Mouse (Mus musculus) olfactory bulb, adult 2 months (tissue): ENCODE results near the gene Nectin4. TPM values are rescaled to one million over a fixed set of nuclear protein-coding genes. Genes with fewer than 3 reads are reported as not detected.
A peak's percentile ranks its signal among the peaks of the same experiment; 100 is the strongest.

Source experiments
- H3K27ac ChIP-seq: fragments of 200-500 bp; 2 replicates; pipeline ENCODE4 v1.5.1; 2012; ENCODE audit warnings: low read depth, low read length; ENCODE audit not compliant: insufficient read depth
- H3K4me1 ChIP-seq: fragments of 200-500 bp; 2 replicates; pipeline ENCODE4 v1.6.1; 2012; ENCODE audit warnings: low read length; ENCODE audit not compliant: control insufficient read depth, insufficient read depth
- H3K4me3 ChIP-seq: fragments of 200-500 bp; 2 replicates; pipeline ENCODE4 v1.5.1; 2012; ENCODE audit warnings: mild to moderate bottlenecking, low read depth, low read length, moderate library complexity; ENCODE audit not compliant: insufficient read depth
- CTCF ChIP-seq: fragments of 200-500 bp; IDR thresholded peaks from 2 replicates; pipeline ENCODE4 v1.5.1; 2012; ENCODE audit warnings: low read depth, mild to moderate bottlenecking, low read length, moderate library complexity; ENCODE audit not compliant: insufficient read depth
- POLR2A ChIP-seq: fragments of 200-500 bp; IDR thresholded peaks from 2 replicates; pipeline ENCODE4 v1.6.1; 2012; ENCODE audit warnings: mild to moderate bottlenecking, low read depth, low read length, moderate library complexity; ENCODE audit not compliant: insufficient read depth
- WGBS: fragments of 180-500 bp; shearing (Covaris S2); methylation state at CpG from one replicate; pipeline ENCODE4 v1.1.7; 2018; 5-methylcytosine and 5-hydroxymethylcytosine counted together
- polyA plus RNA-seq: library from polyadenylated mRNA; stranded (reverse); fragments of >200 nt; gene quantifications from 2 replicates; pipeline ENCODE4 v1.2.4, GENCODE M21; 2012; ENCODE audit warnings: low replicate concordance; ENCODE audit not compliant: missing spikeins, insufficient read depth, insufficient read length

The Nectin4 gene
- polyA plus RNA-seq, 1 experiment: not detected

DNA sequence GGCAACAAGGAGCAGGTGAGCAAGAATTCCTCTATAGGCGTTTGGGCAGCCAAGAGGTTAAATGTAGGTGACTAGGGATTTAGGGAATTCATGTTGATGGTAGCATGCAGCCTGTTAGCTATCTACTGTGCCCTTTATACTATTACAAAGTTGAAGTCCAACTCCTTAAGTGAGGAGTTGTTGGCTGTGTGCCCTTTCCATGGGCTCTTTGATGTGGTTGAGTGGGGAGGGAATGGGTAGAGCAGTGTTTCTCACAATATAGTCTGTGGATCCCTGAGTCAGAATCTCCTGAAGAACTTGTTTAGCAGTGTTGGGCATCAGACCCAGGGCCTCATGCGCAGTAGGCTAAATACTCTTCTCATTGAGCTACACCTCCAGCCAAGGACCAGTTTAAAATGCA, 13.1 kb upstream of the Nectin4 start:
- Histone ChIP-seq H3K4me3 (no peak overlapping the region), H3K4me1 (peaks cover 7% of the 10 kb centered on the region), H3K27ac (no peak overlapping the region)
- WGBS: 80% methylated on average over 2 of the region's 2 CpGs
- TF ChIP-seq CTCF (no peak), POLR2A (no peak)

DNA sequence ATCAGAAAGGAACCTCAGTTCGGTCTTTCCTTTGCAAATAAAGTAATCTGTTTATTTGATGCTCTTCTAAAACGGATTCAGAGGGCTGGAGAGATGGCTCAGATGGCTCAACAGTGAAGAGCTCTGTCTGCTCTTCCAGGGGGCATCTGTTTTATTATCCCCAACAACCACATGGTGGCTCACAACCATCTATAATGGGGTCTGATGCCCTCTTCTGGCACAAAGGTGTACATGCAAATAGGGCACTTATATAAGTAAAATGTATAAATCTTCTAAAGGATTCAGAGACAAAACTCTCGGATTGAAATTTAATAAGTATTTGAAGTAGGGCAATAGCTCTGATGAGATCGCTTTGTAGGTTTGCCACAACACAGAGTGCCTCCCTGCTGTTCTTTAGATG, 11.5 kb upstream of the Nectin4 start:
- no peak for TF ChIP-seq POLR2A
- TF ChIP-seq CTCF: no peak
- H3K27ac ChIP-seq: no peak overlapping the region
- 62% methylated on average over 4 of the region's 4 CpGs for WGBS

DNA sequence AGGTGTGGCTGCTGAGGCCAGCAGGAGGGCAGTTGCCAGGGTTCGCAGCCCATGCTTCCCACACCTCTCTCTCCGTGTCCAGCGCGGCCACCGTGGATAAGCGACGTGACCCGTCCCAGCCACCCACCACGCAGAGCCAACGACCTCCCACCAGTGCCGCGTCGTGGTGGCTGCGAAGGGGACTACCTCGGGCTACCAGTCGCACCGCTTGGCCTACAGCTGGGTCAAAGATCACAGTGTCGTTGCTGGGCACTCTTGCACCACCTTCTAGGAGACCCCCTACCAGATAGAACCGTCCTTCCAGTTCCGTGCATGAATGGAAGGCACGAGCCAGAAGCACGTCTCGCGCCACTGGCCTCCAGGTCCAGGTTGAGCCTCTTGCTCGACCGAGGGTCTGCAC, 9.6 kb upstream of the Nectin4 start:
- peak overlapping the region; percentile 88 for H3K27ac ChIP-seq
- H3K4me3 ChIP-seq: peak overlapping the region; percentile 70
- H3K4me1 ChIP-seq: peaks cover 8% of the 10 kb centered on the region
- 5% methylated on average over 26 of the region's 26 CpGs for WGBS
- TF ChIP-seq POLR2A (no peak), CTCF (no peak)

More for the DNA sequence above, 11.5 kb upstream of the Nectin4 start:
- H3K4me3 ChIP-seq: no peak overlapping the region
- H3K4me1 ChIP-seq: peaks cover 8% of the 10 kb centered on the region

DNA sequence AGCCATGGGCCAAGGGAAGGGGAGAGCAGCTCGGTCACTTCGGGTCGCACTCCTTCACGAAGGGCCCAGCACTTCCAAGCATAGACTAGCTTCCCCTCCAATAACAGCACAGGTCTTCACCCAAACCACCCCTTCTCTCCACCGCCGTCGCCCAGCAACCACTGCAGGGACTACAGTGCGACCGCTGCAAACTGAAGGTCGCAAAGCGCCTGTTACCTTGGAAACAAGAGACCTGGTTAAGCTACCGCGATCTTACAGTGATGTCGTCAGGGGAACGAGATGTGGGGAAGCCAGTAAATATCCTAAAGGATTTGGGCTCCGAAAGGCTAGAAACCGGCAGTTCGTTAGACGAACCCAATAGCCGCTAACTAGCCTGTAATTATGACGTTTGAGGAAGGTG, 9.2 kb upstream of the Nectin4 start, which contains the start of gene Klhdc9:
Gene Klhdc9, minus strand, starts transcription at position 143 of the 400 bp plus-strand sequence.
- peak within 1 kb of the TSS; percentile 70 for H3K4me3 ChIP-seq
- peaks cover 8% of the 10 kb centered on the region for H3K4me1 ChIP-seq
- WGBS: 1% methylated on average over 21 of the region's 21 CpGs
- H3K27ac ChIP-seq: peak within 1 kb of the TSS; percentile 96
- TF ChIP-seq CTCF: no peak
- TF ChIP-seq POLR2A: peak; percentile 50

DNA sequence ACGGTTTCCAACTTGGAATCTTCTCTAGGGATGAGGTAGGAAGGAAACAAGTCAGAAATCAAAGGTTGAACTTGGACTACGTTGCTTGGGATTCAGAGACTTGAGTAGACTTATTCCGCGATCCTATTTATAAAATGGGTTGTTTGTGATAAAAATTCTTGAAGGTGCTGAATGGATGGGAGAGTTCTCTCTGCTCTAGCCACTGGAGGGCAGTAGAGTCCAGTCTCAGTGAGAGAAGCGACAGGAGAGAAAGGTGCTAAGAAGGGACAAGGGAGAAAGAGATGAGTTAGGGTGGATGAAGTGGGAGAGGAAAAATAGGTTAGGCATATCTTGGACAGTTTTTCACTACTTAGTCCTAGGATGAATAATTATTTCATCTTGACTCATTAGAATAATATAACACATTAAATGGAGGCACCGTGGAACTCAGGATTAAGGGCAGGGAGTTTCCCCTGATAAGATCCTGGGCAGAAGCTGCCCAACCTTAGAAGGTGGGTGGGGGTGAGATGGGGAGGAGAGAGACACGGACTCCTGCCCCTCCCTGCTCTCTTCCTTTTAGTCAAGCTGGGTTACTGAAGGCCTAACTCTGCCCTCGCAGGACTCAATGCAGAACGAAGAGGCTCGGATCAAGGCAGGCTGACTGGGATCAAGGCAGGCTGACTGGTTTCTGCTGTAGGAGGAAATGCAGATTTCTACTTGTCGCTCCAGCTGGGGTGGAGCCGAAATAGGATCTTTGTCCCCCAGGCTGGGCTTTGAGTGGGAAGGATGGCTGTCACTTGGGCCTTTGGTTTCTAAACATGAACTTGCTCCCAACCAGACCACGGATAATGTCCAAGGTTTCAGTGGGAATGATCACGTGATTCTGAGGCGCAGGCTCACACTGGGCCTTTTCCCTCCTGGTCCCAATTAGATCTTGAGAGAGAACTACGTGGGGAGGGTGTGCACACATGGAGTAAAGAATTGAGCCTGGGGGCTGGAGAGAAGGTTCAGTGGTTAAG, 8.5 kb upstream of the Nectin4 start:
- WGBS: 23% methylated on average over 16 of the region's 16 CpGs
- Histone ChIP-seq H3K4me1 (peaks cover 8% of the 10 kb centered on the region), H3K4me3 (peak overlapping the region; percentile 70), H3K27ac (peak overlapping the region; percentile 96)
- TF ChIP-seq CTCF (no peak), POLR2A (no peak)

DNA sequence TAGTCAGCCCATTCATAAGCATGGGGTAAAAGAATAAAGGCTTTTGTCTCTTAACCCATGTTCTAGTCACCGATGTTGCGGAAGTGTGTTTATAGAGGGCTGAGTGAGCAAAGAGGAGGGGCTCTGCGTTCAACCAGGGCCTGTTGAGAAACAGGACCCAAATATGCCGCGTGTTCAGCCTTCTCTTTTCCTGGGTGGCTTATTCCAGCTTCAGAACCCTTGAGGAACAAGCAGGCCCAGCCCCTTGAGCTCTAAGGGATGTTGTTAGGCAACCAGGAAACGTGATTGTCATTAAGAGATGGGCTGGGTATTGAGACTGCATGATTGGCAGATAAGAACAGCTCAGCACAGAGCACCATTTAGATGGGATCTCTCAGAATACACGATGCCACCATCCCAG, 4.0 kb upstream of the Nectin4 start:
- Histone ChIP-seq H3K4me3 (no peak overlapping the region), H3K4me1 (peaks cover 6% of the 10 kb centered on the region), H3K27ac (no peak overlapping the region)
- WGBS: 49% methylated on average over 7 of the region's 7 CpGs
- TF ChIP-seq CTCF (no peak), POLR2A (no peak)

DNA sequence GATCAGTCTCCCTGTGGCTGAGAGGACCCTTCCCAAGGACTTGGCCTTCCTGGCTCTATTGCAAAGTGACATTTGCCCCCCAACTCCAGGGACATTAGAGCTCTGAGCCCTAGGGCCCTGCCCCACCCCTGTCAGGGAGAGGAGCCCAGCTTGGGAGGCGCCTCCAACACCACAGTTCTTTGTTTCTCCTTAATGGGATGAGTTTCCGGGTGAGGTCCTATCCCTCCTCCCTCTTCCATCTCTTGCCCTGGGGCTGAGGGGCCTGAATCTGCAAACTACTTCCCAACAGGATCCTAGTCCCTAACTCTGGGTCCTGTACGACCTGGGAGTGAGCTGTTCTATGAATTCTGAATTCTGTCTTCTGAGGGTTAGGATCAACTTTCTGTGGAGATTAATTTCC, 3.0 kb downstream of the Nectin4 start:
- Histone ChIP-seq H3K27ac (no peak overlapping the region), H3K4me1 (peaks cover 3% of the 10 kb centered on the region), H3K4me3 (no peak overlapping the region)
- 76% methylated on average over 3 of the region's 3 CpGs for WGBS
- TF ChIP-seq POLR2A (no peak), CTCF (no peak)

DNA sequence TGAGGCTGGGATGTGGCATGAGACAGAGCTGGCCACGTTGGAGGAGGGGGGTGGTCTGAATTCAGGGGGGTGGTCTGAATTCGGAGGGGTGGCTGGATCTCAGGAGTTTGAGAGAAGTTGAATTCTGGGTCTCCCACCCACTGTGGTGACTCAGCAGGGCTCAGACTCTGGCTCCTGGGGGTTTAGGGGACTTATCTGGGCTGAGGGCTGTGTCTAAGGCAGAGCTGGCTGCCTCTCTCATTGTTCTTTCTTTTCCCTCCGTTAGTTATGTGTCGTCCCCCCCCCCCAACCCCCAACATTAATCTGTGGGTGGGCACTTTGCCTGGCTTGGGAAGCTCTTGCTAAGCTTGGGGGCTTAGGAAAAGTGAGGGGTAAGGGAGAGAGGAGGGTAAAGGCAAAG, 4.0 kb downstream of the Nectin4 start:
- H3K4me1 ChIP-seq: peaks cover 3% of the 10 kb centered on the region
- no peak overlapping the region for H3K27ac ChIP-seq
- TF ChIP-seq CTCF (no peak), POLR2A (no peak)
- H3K4me3 ChIP-seq: no peak overlapping the region
- 3% methylated on average over 4 of the region's 4 CpGs for WGBS

DNA sequence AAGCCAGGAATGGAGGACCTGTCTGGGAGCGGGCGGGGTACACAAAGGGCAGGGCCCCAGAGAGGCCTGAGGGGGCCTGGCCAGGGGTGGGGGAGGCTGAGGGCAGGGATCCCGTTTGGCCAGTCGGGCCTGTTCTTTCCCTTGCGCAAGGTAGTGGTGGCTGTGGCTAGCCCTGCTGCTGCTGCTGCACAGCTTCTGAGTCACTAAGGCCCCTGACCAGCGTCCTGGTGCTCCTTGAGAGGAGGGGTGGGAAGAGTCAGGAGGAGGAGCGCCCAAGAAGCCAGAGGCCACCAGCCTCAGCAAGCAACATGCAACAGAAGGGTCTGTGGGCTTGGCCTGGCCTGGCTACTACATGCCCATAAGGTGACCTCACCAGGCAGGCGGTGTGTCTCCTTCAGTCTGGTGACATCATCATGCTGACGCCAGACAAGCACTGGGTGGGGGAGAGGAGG, 5.8 kb downstream of the Nectin4 start:
- Histone ChIP-seq H3K4me1 (peaks cover 13% of the 10 kb centered on the region), H3K27ac (no peak overlapping the region), H3K4me3 (no peak overlapping the region)
- no peak for TF ChIP-seq POLR2A
- TF ChIP-seq CTCF: no peak
- WGBS: 59% methylated on average over 9 of the region's 9 CpGs

DNA sequence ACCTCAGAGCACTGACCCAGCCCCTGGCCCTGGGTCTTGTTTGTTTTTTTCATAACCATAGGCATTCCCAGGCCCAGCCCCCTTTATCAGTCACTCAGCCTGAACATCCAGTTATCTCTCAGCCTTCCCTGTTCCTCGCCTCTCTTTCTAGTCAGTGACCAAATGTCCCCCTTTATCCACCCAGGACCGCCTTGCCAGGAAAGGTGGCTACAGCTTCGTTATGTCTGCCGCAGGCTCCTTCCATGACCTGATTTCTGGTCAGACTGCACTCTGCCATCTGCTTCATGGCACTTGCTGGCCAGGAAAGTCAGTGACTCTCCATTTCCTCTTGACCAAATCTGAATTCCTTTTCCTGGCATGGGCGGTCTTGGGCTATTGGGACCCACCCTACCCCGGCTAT, 8.4 kb downstream of the Nectin4 start:
- 97% methylated on average over 6 of the region's 6 CpGs for WGBS
- Histone ChIP-seq H3K27ac (no peak overlapping the region), H3K4me3 (no peak overlapping the region), H3K4me1 (peaks cover 13% of the 10 kb centered on the region)
- no peak for TF ChIP-seq POLR2A
- no peak for TF ChIP-seq CTCF
